Mouse (Mus musculus) myocyte (in vitro differentiated cells): Measurements from ENCODE around the gene Fam166a. TPM values are rescaled to one million over a fixed set of nuclear protein-coding genes. Genes with fewer than 3 reads are reported as not detected.
A peak's percentile ranks its signal among the peaks of the same experiment; 100 is the strongest.

Experiments
- H3K27me3 ChIP-seq: one replicate; pipeline ENCODE4 v1.6.1; 2011; ENCODE audit not compliant: control insufficient read depth, insufficient read depth, insufficient read length
- H3K36me3 ChIP-seq: one replicate; pipeline ENCODE4 v1.6.1; 2011; ENCODE audit not compliant: control insufficient read depth, insufficient read depth
- H3K4me2 ChIP-seq: one replicate; pipeline ENCODE4 v1.6.1; 2011; ENCODE audit warnings: low read depth, control low read depth
- H3K4me3 ChIP-seq: one replicate; pipeline ENCODE4 v1.5.1; 2011; ENCODE audit warnings: mild to moderate bottlenecking, control low read depth, moderate library complexity
- H3K79me2 ChIP-seq: one replicate; pipeline ENCODE4 v1.6.1; 2011; ENCODE audit not compliant: control insufficient read depth, insufficient read depth
- H3ac ChIP-seq: one replicate; pipeline ENCODE4 v1.6.1; 2011; ENCODE audit not compliant: control insufficient read depth, insufficient read length
- CEBPB ChIP-seq: IDR thresholded peaks from 2 replicates; pipeline ENCODE4 v1.6.1; 2011; ENCODE audit warnings: mild to moderate bottlenecking, moderate library complexity; ENCODE audit not compliant: poor library complexity, insufficient read depth, severe bottlenecking
- E2F4 ChIP-seq: IDR thresholded peaks from one replicate; pipeline ENCODE4 v1.6.1; 2011; ENCODE audit warnings: mild to moderate bottlenecking, control low read depth, moderate library complexity; ENCODE audit not compliant: insufficient read depth
- MAX ChIP-seq: IDR thresholded peaks from one replicate; pipeline ENCODE4 v1.6.1; 2011; ENCODE audit warnings: low read depth, mild to moderate bottlenecking, control low read depth
- MYOD1 ChIP-seq, 3 experiments: IDR thresholded peaks; one replicate each; pipeline ENCODE4 v1.6.1; 2011; ENCODE audit warnings: control low read depth in 2 of 3, low read depth in 2 of 3, mild to moderate bottlenecking in 2 of 3, moderate library complexity in 1 of 3; ENCODE audit not compliant: insufficient read length in 2 of 3, control insufficient read depth in 1 of 3
- MYOG ChIP-seq, 3 experiments: IDR thresholded peaks; one replicate each; pipeline ENCODE4 v1.6.1; 2011; ENCODE audit warnings: control low read depth in 2 of 3, low read depth in 2 of 3, mild to moderate bottlenecking in 2 of 3; ENCODE audit not compliant: insufficient read length in 2 of 3, control insufficient read depth in 1 of 3, insufficient read depth in 1 of 3
- POLR2A ChIP-seq: IDR thresholded peaks from one replicate; pipeline ENCODE4 v1.6.1; 2011; ENCODE audit warnings: low read depth, mild to moderate bottlenecking, control low read depth, moderate library complexity; ENCODE audit not compliant: insufficient read length
- POLR2AphosphoS2 ChIP-seq: IDR thresholded peaks from one replicate; pipeline ENCODE4 v1.6.1; 2011; ENCODE audit warnings: low read depth, control low read depth; ENCODE audit not compliant: insufficient read length
- REST ChIP-seq: IDR thresholded peaks from one replicate; pipeline ENCODE4 v1.6.1; 2011; ENCODE audit warnings: mild to moderate bottlenecking, control low read depth, moderate library complexity; ENCODE audit not compliant: insufficient read depth, insufficient read length
- SRF ChIP-seq: IDR thresholded peaks from one replicate; pipeline ENCODE4 v1.6.1; 2011; ENCODE audit warnings: low read depth; ENCODE audit not compliant: control insufficient read depth, insufficient read length
- TCF12 ChIP-seq: IDR thresholded peaks from one replicate; pipeline ENCODE4 v1.6.1; 2011; ENCODE audit warnings: mild to moderate bottlenecking, control low read depth; ENCODE audit not compliant: poor library complexity, insufficient read depth, severe bottlenecking
- TCF3 ChIP-seq: IDR thresholded peaks from one replicate; pipeline ENCODE4 v1.6.1; 2011; ENCODE audit warnings: low read depth, control low read depth; ENCODE audit not compliant: insufficient read length
- USF1 ChIP-seq: IDR thresholded peaks from one replicate; pipeline ENCODE4 v1.6.1; 2011; ENCODE audit warnings: low read depth, mild to moderate bottlenecking, control low read depth, moderate library complexity
- polyA plus RNA-seq: library from polyadenylated mRNA; unstranded; fragments of >200 nt; fragmentation: generic; extraction: Trizol; gene quantifications from one replicate; pipeline ENCODE4 v1.2.1, GENCODE M21; 2012; ENCODE audit warnings: missing spikeins

The Fam166a gene
- polyA plus RNA-seq, 1 experiment, result 0.48 TPM

DNA sequence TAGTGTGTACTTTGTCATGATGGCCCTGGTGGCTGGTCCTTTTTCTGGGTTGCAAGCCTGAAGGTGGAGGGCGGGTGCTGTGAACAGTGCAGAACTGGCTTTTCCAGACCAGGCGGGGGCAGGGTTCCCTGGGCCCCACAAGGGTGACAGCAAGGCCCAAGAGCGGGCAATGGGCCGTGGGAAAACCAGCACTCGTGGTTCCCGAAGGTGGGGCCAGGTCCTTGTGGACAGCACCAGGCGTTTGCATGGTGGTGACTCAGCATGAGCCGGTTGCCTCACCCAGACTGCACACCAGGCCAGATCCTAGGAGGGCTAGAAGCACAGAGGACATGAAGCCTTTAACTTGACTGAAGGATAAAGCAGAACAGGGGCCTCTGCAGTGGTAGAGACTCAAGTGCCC, 45.9 kb upstream of the Fam166a start:
- TF ChIP-seq CEBPB (peak; percentile 49; the same call in 1 of the 2 replicates), MYOG (IDR thresholded peaks at IDR 0.05; ENCODE audit: control insufficient read depth in 1 of 3, insufficient read depth in 1 of 3, insufficient read length in 2 of 3, low read depth in 2 of 3) (no peak), MYOD1 (IDR thresholded peaks at IDR 0.05; ENCODE audit: control insufficient read depth in 1 of 3, insufficient read length in 2 of 3, low read depth in 2 of 3) (no peak), MAX (no peak), POLR2AphosphoS2 (no peak), USF1 (no peak), POLR2A (no peak)
- H3K4me3 ChIP-seq, result no peak overlapping the region
- no peaks in the 10 kb centered on the region for H3K36me3 ChIP-seq
- H3K79me2 ChIP-seq, result no peaks in the 10 kb centered on the region
- no peak overlapping the region for H3ac ChIP-seq
- H3K27me3 ChIP-seq, result no peaks in the 10 kb centered on the region
- peak overlapping the region; percentile 39 for H3K4me2 ChIP-seq

DNA sequence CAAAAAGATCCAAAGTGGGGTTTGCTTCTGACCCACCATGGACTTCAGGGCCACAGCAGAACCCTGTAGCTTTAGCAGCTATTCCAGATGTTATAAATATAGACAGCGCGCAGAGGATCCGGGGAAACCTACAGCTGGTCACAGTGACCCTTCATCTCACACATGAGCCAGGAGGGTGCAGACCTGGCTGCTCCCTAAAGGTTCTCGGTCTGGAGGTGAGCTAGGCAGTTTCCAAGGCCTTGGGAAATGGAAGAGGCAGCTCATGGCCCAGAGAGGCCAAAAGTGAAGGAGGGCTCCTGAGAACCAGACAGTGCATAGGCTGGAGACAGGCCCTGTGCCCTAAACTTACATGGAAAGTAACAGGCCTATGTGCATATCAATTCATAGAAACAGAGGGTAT, 44.7 kb upstream of the Fam166a start:
- no peak overlapping the region for H3K4me3 ChIP-seq
- no peak for TF ChIP-seq REST
- TF ChIP-seq TCF12, result no peak
- no peak for TF ChIP-seq CEBPB
- TF ChIP-seq MYOG (IDR thresholded peaks at IDR 0.05; ENCODE audit: control insufficient read depth in 1 of 3, insufficient read depth in 1 of 3, insufficient read length in 2 of 3, low read depth in 2 of 3), result no peak
- no peak for TF ChIP-seq USF1
- TF ChIP-seq MYOD1 (IDR thresholded peaks at IDR 0.05; ENCODE audit: control insufficient read depth in 1 of 3, insufficient read length in 2 of 3, low read depth in 2 of 3), result no peak
- TF ChIP-seq SRF, result no peak
- TF ChIP-seq POLR2A, result no peak
- TF ChIP-seq MAX, result no peak

DNA sequence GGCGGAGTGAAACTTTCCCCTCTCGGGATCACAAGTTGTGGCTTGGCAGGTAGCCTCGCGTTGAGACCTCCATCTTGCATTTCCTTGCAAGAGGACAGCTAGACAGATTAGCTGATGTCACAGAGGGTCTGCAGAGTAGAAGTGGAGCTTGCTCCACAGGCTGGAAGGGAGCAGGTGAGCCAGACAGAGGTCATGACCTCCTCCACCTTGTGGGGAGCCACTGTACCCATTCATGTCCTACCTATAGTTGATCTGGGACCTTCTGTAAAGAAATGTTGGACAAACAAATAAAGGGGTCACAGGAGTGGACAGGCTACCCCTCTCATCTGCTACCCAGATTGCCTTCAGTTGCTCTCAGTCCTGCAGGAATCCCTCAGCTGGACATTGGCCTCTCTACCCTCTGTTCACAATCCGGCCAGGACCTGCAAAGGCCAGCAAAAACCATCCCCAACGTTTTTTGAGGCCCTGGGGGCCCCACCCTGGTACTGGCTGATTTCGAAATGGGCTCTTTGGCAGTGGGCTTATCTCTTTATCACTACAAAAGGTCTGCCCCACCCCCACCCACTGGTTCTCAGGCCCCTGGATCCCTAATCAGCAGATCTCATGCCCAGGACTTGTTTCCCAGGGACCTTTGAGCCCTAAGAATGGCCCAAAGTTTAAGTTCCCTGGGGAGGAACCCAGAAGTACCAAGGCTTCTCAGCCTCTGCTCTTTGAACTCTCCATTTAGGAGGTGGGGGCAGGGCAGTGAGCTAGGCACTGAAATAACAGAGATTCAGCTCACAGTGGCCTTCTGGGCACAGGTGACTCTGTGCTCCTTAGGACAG, 43.5 kb upstream of the Fam166a start:
- Histone ChIP-seq H3K36me3 (no peaks in the 10 kb centered on the region), H3K4me3 (no peak overlapping the region), H3K79me2 (no peaks in the 10 kb centered on the region), H3ac (no peak overlapping the region), H3K27me3 (no peaks in the 10 kb centered on the region), H3K4me2 (no peak overlapping the region)
- TF ChIP-seq MAX, result no peak
- no peak for TF ChIP-seq MYOG (IDR thresholded peaks at IDR 0.05; ENCODE audit: control insufficient read depth in 1 of 3, insufficient read depth in 1 of 3, insufficient read length in 2 of 3, low read depth in 2 of 3)
- no peak for TF ChIP-seq POLR2A
- TF ChIP-seq USF1, result no peak
- no peak for TF ChIP-seq E2F4
- TF ChIP-seq SRF, result no peak
- TF ChIP-seq TCF12, result no peak
- TF ChIP-seq CEBPB, result no peak
- no peak for TF ChIP-seq POLR2AphosphoS2
- TF ChIP-seq TCF3, result no peak
- TF ChIP-seq MYOD1 (IDR thresholded peaks at IDR 0.05; ENCODE audit: control insufficient read depth in 1 of 3, insufficient read length in 2 of 3, low read depth in 2 of 3), result no peak
- TF ChIP-seq REST, result no peak

More for the DNA sequence above, 44.7 kb upstream of the Fam166a start:
- Histone ChIP-seq H3K36me3 (no peaks in the 10 kb centered on the region), H3K79me2 (no peaks in the 10 kb centered on the region), H3K27me3 (no peaks in the 10 kb centered on the region), H3ac (no peak overlapping the region), H3K4me2 (no peak overlapping the region)

DNA sequence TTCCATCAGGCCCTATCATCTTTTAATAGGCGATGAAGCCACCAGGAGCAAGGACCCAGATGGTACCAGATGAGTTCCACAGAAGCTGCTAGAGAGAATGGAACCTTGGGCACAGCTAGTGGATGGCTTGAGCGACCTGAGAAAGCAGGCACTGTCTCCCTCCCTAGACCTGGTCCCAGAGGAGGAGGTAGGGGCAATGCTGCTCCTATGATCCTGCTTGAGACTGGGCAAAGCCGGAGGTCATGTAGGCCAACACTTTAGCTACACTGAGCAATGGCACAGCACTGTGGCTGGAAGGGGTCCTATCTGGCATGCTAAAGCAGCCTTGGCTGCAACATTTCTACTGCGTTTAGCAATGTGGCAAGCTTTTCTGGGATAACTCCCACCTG, 42.9 kb upstream of the Fam166a start:
- TF ChIP-seq MAX (no peak), CEBPB (no peak), MYOG (IDR thresholded peaks at IDR 0.05; ENCODE audit: control insufficient read depth in 1 of 3, insufficient read depth in 1 of 3, insufficient read length in 2 of 3, low read depth in 2 of 3) (no peak), MYOD1 (IDR thresholded peaks at IDR 0.05; ENCODE audit: control insufficient read depth in 1 of 3, insufficient read length in 2 of 3, low read depth in 2 of 3) (no peak), TCF12 (no peak), USF1 (no peak), REST (no peak), POLR2A (no peak), SRF (no peak), TCF3 (no peak), POLR2AphosphoS2 (no peak), E2F4 (no peak)
- no peaks in the 10 kb centered on the region for H3K36me3 ChIP-seq
- no peaks in the 10 kb centered on the region for H3K79me2 ChIP-seq
- H3K4me2 ChIP-seq, result no peak overlapping the region
- no peak overlapping the region for H3ac ChIP-seq
- H3K4me3 ChIP-seq, result no peak overlapping the region
- H3K27me3 ChIP-seq, result no peaks in the 10 kb centered on the region

DNA sequence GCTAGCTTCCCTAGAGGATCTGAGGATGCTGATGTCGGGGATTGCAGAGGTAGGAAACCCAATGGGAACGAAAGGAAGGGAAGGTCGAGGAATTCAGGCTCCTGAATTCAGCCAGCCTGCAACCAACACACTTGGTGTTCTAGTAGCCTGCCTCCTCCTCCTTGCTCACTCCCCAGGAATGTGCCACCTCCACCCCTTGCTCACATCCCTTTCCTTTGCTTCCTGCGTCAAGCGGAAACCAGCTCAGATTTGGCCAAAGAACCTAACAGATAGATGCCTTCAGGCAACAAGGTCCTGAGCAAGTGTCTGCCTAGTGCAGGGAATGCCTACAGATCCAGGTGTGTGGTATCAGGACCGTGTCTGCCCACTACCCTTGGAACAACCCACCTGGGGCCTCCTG, 42.0 kb upstream of the Fam166a start:
- Histone ChIP-seq H3ac (no peak overlapping the region), H3K4me3 (no peak overlapping the region), H3K4me2 (peak overlapping the region; percentile 27), H3K36me3 (no peaks in the 10 kb centered on the region), H3K79me2 (no peaks in the 10 kb centered on the region), H3K27me3 (no peaks in the 10 kb centered on the region)
- TF ChIP-seq TCF12, result no peak
